Mouse (Mus musculus) bone marrow macrophage, adult 2 months (primary cell): ENCODE data around the gene Desi2.

Source experiments
- CTCF ChIP-seq: IDR thresholded peaks from 2 replicates; pipeline ENCODE4 v1.5.1; 2012; ENCODE audit warnings: low read depth, mild to moderate bottlenecking, low read length, moderate library complexity
- POLR2A ChIP-seq: IDR thresholded peaks from 2 replicates; pipeline ENCODE4 v1.6.1; 2012; ENCODE audit warnings: mild to moderate bottlenecking, low read depth, low read length, borderline replicate concordance

DNA sequence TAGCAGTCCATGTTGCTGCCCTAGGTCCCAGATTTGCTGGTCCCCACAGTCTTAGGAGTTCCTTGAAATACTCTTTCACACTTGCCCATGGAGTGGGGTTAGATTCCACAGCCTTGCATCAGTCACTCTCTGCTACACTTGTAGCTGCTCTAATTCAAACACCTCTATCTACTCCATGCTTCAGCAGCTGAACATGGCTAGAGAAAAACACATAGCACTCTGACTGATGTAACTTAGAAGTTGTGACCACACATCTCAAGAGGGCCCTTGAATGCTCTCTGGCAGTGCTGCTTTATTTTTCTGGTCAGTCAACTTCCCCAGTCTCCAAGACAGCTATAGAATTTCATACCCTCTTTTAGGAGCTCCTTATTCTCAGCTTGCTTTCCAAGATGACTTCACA is 22.7 kb downstream of the Desi2 start:
- TF ChIP-seq CTCF (no peak), POLR2A (no peak)
